Mouse (Mus musculus) heart, adult 18-20 months (tissue): ENCODE measurements around the gene Unc93b1. TPM values are rescaled to one million over a fixed set of nuclear protein-coding genes. Genes with fewer than 3 reads are reported as not detected.

ENCODE experiments used
- DNase-seq, 2 experiments: peaks; one replicate each; pipeline ENCODE4 v3.0.0; 2021 to 2022; ENCODE audit warnings: mixed read lengths in 1 of 2
- long read RNA-seq, 2 experiments: library from polyadenylated mRNA; stranded (forward); transcript quantifications; one replicate each; pipeline ENCODE4 v2.0.0; 2021
- total RNA-seq, 2 experiments: library from RNA; stranded (reverse); gene quantifications; 2 replicates each; pipeline ENCODE4 v1.2.3; 2021

Gene Unc93b1
- total RNA-seq: 10 to 100 TPM; 17.7 to 23.9 TPM
- long read RNA-seq, experiment 1, transcript Unc93b1-203 (11 exons, 2,266 nt): major isoform, 14 of 20 reads
- long read RNA-seq, experiment 1, partial matches to known transcripts: 0 of 20 reads
- long read RNA-seq, experiment 1, other reads (novel, unspliced or antisense): 4 of 20 reads
- long read RNA-seq, experiment 2, transcript Unc93b1-203 (11 exons, 2,266 nt): major isoform, 9 of 10 reads
- long read RNA-seq, experiment 2, partial matches to known transcripts: 0 of 10 reads
- long read RNA-seq, experiment 2, other reads (novel, unspliced or antisense): 1 of 10 reads

DNA sequence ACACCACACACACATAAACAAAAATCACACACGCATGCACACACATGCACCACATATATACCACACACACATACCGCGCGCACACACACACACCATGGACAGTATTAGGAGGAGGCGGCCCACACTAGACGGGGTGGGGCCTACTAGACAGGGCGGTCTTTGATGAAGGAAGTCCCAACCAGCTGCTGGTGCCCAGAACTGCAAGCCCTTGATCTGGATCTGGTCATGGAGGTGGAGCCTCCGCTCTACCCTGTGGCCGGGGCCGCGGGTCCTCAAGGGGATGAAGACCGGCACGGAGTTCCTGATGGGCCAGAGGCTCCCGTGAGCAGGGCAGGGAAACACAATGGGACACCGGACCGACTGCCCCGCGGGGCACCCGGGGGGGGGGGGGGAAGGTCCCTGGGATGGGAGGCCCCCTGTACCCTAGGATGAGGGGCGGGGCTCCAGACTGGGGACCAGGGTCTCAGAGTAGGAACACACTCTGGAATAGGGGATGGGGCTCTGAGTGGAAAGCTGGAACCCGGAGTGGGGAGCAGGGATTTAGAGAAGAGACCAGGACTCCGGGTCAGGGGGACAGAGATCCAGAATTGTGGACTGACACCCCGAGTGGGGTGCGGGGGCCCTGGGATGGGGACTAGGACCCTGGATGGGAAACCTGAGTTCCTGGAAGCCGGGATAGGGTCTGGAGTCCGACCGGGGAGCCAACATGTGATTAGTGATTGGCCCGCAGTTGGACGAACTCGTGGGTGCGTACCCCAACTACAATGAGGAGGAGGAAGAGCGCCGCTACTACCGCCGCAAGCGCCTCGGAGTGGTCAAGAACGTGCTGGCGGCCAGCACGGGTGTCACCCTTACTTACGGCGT is at the start of gene Unc93b1:
TSS of gene Unc93b1 (plus strand) at position 155 of the 864 bp plus-strand sequence.
- DNase-seq: peak; percentile 80 to 88

- DNase-seq: no peak
These were observed 45.9 kb upstream of the Unc93b1 start for GRCm38 (mm10) chr19:3889096-3889495.

GRCm38 (mm10) chr19:3890181-3890580 is 44.8 kb upstream of the Unc93b1 start:
- DNase-seq: no peak

DNA sequence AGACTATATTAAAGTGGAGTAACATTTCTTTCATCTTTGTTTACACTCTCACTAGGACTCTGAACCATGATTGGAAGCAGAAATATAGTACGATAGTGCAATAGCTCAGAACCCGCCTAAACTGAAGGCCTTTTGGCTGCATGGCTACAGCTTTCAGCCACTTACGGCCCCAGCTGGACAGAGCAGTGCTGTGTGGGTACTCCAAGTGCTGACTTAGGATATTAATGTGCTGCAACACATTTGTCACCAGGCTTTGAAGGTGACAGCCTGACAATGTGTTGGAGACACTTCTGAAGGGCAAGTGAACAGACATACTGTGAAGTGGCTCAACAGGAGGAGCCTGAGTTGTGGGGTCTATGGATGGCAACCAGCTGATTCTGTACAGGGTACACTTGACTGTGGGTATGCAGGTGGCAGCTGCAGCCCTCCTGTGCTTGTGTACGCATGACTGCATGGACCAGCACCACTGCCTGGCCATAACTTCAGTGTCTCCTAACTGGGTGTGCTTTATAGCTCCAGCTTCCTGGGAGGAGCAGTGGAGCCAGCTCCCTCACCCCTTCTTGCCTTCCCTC is 41.4 kb upstream of the Unc93b1 start:
- DNase-seq: no peak

DNA sequence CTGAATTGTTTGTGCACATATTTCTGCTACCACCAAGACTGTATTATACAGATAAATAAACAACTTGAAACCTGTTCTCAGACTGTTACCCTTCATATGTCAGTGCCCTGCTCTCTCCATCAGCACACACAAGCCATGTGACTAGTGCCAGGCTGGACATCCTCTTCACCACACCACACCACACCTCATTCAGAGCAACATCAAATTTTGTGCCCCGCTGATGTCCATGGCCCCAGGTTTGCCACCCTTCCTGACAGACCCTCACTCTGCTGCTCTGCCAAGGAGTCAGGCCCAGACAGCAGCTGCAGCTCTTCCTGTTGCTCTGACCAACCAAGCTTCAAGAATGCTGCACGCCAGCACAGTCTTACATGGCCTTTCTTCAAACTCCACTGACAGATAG is 40.7 kb upstream of the Unc93b1 start:
- no peak for DNase-seq

- DNase-seq: no peak
These were observed 39.8 kb upstream of the Unc93b1 start for GRCm38 (mm10) chr19:3895171-3895631.

GRCm38 (mm10) chr19:3896208-3896607 is 38.8 kb upstream of the Unc93b1 start:
- no peak for DNase-seq

DNA sequence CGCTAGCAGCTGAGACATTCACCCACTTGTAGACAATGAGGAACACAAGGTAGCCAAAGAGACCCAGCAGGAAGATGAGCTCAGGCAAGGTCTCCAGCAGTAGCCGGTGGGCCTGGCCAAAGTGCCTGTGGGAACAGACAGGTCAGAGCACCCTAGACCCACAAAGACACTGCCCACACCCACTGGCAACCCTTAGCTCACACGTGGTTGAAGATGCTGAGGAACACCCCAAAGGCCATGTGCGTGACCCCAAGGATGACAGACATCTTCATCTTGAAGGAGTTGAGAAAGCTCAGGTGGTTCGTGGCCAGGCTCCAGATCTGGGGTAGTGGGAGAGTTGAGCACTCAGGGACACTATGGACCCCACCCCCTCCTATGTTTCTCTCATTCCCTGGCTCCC is 37.4 kb upstream of the Unc93b1 start:
- DNase-seq: no peak

- no peak for DNase-seq
These were observed 36.0 kb upstream of the Unc93b1 start for GRCm38 (mm10) chr19:3898952-3899351.

DNA sequence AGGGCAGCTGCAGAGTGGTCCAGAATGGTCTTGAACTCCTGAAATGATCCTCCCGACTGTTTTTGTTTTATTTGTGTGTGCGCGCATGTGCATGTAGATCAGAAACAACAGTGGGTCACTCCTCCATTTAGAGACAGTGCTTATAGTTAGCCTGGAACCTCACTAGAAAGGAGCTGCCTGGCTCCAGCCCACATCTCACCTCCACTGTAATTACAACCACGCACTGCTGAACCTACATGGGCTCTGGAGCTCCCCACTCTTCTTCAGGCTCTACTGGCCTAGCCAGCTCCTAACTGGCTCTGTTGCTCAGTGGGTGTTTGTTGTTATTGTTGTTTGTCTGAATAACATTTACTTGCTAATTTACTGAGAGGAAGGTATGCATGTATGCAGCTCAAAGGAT is 35.4 kb upstream of the Unc93b1 start:
- no peak for DNase-seq

DNA sequence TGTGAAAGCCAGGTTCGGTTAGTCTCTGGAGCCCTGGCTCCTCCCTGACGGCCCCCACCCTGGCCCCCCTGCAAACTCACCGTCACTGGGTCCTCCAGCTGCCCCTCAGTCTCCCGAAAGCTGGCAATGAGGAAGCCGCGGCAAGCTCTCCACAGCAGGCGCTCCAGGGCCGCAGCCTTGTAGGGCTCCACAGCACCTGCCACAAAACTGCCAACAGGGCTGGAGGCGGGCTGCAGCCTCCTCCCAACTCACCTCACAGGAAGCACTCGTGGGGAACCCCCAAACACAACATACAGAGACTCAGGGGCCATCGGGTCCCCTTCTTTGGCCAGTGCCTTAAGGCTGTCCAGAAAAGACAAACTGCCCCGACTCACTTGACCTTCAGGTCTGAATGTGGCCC is 32.0 kb upstream of the Unc93b1 start:
- DNase-seq: no peak

DNA sequence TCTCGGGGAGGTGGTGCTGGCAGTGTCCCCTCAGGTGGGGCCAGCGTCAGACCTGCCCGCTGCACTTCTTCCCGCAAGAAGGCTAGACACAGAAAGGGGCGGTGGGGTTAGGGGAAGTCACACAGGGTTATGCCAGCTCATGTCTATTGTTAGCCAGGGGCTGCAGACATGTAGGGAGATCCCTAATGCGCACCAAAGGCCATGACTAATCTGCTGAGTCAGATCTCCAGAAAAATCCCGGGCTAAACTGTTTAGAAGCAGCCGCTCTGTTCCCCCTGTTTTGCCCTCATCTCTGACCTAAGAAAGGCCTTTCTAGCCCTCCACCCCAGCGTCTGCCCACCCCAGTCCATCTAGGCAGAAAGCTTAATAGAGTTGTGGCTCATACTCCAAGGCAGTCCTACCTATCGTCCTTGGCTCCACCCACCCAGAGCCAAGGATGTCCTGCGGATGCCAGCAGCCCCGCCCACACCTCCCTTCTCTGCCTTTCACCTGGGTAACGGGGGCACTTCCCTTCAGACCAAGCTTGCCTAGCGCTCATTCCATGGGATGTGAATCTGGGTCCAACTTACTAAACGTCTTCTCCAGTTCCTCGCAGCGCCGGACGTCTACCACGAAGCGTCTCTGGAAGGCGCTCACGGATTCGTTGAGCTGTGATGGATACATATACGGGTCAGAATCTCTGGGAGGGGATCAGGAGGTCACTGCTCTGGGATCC is 31.2 kb upstream of the Unc93b1 start:
- no peak for DNase-seq

DNA sequence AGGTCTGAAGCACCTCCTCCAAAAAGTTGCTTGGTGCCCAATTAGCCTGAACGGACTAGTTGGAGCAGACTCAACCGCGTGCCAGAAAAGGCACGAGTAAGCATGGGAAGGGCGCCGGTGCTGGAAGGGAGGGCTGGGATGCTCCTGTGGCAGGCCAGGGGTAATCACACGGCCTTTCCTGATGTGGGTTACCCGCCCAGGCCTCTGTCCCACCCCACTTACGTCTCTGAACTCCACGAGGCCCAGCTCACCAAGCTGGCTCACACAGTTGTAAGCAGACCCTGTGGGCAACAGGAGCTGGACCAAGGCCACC is 30.7 kb upstream of the Unc93b1 start:
- no peak for DNase-seq

- peak; percentile 69 to 80 for DNase-seq
These were observed 29.6 kb upstream of the Unc93b1 start for GRCm38 (mm10) chr19:3905261-3905969.

- DNase-seq: no peak
These were observed 28.7 kb upstream of the Unc93b1 start for GRCm38 (mm10) chr19:3906326-3906725.

DNA sequence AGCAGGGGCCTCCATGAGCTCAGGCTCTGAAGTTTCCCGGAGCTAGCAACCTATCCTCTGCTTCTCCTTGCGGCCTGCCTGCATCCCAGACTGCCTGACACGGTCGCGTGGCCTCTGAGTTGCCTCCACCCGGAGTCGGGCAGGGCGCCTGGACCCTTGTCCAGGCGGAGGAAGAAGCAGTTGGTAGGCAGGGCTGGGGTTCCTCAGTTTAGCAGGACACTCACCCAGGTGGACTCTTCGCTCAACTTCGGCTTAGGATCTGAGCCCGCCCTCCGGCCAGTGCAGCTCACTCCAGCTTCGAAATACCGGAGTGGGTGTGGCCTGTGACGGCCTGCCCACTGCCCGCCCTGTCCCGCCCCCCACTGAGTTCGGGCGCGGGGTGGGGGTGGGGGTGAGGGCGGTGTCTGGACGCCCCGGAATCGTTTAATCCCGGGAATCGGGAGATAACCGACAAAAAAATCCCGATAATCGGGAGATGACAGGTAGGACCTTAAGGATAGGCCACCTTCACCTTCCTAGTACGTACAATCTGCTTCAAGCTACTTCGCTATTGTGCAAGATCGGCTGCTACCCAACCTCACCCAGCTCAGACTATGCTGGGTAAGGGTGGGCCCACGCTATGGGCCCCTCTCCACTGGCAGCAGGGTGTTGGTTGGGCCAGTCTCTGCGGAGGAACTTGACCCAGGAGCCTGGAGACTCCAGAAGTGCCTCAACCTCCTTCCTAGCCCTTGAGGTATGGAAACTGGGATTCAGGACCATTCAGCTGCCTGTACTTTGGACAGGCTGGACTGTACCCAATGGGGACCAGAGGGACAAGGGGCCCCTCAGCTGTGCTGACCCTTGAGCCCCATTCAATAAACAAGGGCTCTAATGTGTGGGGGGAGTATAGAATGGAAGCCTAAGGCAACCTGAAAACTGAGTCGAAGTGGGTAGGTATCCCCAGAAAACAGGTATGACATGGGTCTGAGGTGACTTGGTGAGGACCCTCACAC is 27.9 kb upstream of the Unc93b1 start, which contains the start of gene Tcirg1:
TSS of gene Tcirg1 (minus strand) at position 339 of the 992 bp plus-strand sequence.
- DNase-seq: peak; percentile 87 to 91

DNA sequence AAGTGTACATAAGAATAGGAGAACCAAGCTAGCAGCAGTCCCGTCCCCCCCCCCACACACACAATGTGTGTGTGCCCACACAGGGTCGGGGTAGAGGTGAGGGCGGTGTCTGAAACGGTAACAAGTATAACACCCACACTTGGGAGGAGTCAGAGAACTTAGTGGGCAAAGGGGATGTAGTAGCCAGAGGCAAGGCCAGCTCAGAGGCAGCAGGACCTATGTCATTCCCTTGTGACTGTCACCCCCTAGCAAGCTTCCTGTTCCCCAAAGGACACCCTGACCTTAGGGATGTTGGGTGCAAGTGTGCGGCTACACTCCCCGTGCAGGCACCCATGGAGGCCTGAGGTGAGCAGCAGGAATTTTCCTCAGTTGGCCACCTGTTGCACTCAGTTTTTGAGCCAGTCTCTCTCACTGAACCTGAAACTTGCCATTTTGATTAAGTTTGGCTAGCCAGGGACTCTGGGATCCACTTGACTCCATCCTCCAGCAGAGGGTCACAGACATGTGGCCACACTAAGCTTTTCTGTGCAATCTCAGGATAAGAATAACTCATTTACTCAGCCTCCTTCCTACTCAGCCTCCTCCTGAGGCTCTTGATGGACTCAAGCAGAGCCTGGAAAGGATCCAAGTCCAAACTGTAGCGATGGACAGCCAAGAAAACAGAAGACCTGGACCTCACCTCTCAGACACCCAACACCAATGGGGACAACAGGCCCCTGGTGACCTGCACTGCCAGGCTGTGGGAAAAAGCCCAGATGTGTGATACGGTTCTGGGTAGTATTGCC is 26.9 kb upstream of the Unc93b1 start:
- DNase-seq: peak in 1 of 2 experiments; percentile 50

GRCm38 (mm10) chr19:3910206-3910605 is 24.8 kb upstream of the Unc93b1 start:
- no peak for DNase-seq
